Mouse (Mus musculus): ENCODE measurements around the gene Olfr564. TPM values are rescaled to one million over a fixed set of nuclear protein-coding genes. Genes with fewer than 3 reads are reported as not detected.

Olfr564 gene
- not detected in 2 replicates for polyA plus RNA-seq (2015; fragmentation: Nextera tagmentation; extraction: Ambion mirVana)

GRCm38 (mm10) chr7:102803180-102803579, at the start of gene Olfr564:
Olfr564 (plus strand) TSS chr7:102803480.
- Histone ChIP-seq H3K36me3 (no peaks in the 10 kb centered on the region), H3K4me3 (replicated peaks) (no peak within 1 kb of the TSS), H3K4me2 (no peak within 1 kb of the TSS), H3K9me3 (replicated peaks) (no peaks in the 10 kb centered on the region), H3K27me3 (replicated peaks) (no peaks in the 10 kb centered on the region), H3K4me1 (no peaks in the 10 kb centered on the region), H3K9ac (replicated peaks) (no peak within 1 kb of the TSS), H3K27ac (replicated peaks) (no peak within 1 kb of the TSS)
- ATAC-seq (ENCODE audit: low FRiP score) = no peak

DNA sequence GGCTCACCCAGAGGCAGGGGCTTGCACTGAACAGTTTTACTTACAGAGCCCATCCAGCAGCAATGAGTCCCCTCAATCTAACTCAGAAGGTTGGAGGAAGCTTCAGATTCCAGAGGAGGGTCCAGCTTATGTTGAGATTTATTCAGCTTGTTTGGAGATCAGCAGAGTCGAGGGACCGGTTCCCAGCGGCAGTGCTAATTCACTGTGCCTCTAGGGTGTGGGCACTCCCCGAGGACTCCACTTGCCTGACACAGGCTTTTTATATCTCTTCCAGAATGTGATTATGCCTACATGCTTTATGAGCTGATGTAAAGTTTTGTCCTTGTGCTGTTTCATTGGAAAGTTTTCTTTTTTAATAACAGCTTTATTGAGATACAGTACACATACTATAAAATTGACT, 44.0 kb upstream of the Olfr564 start, which contains the start of the genes Olfr560 and Olfr78:
Gene Olfr560 (minus strand): TSS at position 101 of the 400 bp plus-strand sequence.
Gene Olfr78 (minus strand): TSS at position 206 of the 400 bp plus-strand sequence.
- WGBS = 69% methylated on average over 4 of the region's 4 CpGs
- ATAC-seq (ENCODE audit: low FRiP score) = no peak
- H3K4me3 ChIP-seq (replicated peaks) = no peak within 1 kb of the TSS

DNA sequence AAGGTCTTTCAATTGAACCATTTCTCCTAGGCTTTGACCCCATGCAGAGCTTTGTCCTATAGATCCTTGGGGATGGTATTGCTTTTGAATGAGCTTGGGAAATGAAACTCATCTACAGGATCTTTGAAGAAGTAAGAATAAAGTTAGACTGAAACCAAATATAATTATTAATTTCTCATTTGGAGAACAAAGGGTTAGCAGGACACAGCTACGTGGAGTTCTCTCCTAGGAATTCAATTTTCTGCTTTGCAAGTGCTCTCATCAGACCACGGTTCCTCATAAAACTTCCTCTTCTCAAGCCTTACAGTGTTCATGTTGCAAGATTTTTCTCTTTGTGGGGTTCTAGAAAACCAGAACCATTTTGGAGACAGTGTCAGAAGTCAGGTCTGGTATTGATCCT, 32.4 kb upstream of the Olfr564 start, which contains the start of gene Olfr561:
Gene Olfr561 (plus strand): TSS at position 301 of the 400 bp plus-strand sequence.
- WGBS = 80% methylated on average over 2 of the region's 2 CpGs

More for the DNA sequence above, 44.0 kb upstream of the Olfr564 start, which contains the start of the genes Olfr560 and Olfr78:
- H3K27me3 ChIP-seq (replicated peaks) = no peaks in the 10 kb centered on the region
- no peak within 1 kb of the TSS for H3K27ac ChIP-seq (replicated peaks)
- no peaks in the 10 kb centered on the region for H3K4me1 ChIP-seq
- H3K4me2 ChIP-seq = no peak within 1 kb of the TSS
- H3K36me3 ChIP-seq = no peaks in the 10 kb centered on the region
- H3K9me3 ChIP-seq (replicated peaks) = no peaks in the 10 kb centered on the region
- no peak within 1 kb of the TSS for H3K9ac ChIP-seq (replicated peaks)

More for the DNA sequence above, 32.4 kb upstream of the Olfr564 start, which contains the start of gene Olfr561:
- Histone ChIP-seq H3K9ac (replicated peaks) (no peak within 1 kb of the TSS), H3K9me3 (replicated peaks) (no peaks in the 10 kb centered on the region), H3K4me2 (no peak within 1 kb of the TSS), H3K27me3 (replicated peaks) (no peaks in the 10 kb centered on the region), H3K4me3 (replicated peaks) (no peak within 1 kb of the TSS), H3K36me3 (no peaks in the 10 kb centered on the region), H3K27ac (replicated peaks) (no peak within 1 kb of the TSS), H3K4me1 (no peaks in the 10 kb centered on the region)
- ATAC-seq (ENCODE audit: low FRiP score) = no peak

Other genes starting within 250 kb of the Olfr564 start
- gene Trim21, start 238.0 kb upstream of the Olfr564 start, polyA plus RNA-seq (2015; fragmentation: Nextera tagmentation; extraction: Ambion mirVana) = 0.52 TPM in 1 of 2 replicates, not detected in the other
- not detected in 2 replicates for gene Olfr550, start 232.0 kb upstream of the Olfr564 start, polyA plus RNA-seq (2015; fragmentation: Nextera tagmentation; extraction: Ambion mirVana)
- not detected in 2 replicates for gene Olfr551, start 211.6 kb upstream of the Olfr564 start, polyA plus RNA-seq (2015; fragmentation: Nextera tagmentation; extraction: Ambion mirVana)
- not detected in 2 replicates for gene Olfr552, start 205.7 kb upstream of the Olfr564 start, polyA plus RNA-seq (2015; fragmentation: Nextera tagmentation; extraction: Ambion mirVana)
- gene Olfr553, start 185.3 kb upstream of the Olfr564 start, polyA plus RNA-seq (2015; fragmentation: Nextera tagmentation; extraction: Ambion mirVana) = not detected in 2 replicates
- gene Olfr554, start 165.0 kb upstream of the Olfr564 start, polyA plus RNA-seq (2015; fragmentation: Nextera tagmentation; extraction: Ambion mirVana) = not detected in 2 replicates
- gene Olfr555, start 144.7 kb upstream of the Olfr564 start, polyA plus RNA-seq (2015; fragmentation: Nextera tagmentation; extraction: Ambion mirVana) = not detected in 2 replicates
- not detected in 2 replicates for gene Olfr556, start 138.6 kb upstream of the Olfr564 start, polyA plus RNA-seq (2015; fragmentation: Nextera tagmentation; extraction: Ambion mirVana)
- gene Trim68, start 116.2 kb upstream of the Olfr564 start, polyA plus RNA-seq (2015; fragmentation: Nextera tagmentation; extraction: Ambion mirVana) = 7.0 and 10.4 TPM in 2 replicates
- gene Olfr557, start 107.6 kb upstream of the Olfr564 start, polyA plus RNA-seq (2015; fragmentation: Nextera tagmentation; extraction: Ambion mirVana) = not detected in 2 replicates
- gene Olfr558, start 101.3 kb upstream of the Olfr564 start, polyA plus RNA-seq (2015; fragmentation: Nextera tagmentation; extraction: Ambion mirVana) = 0.22 and 0.54 TPM in 2 replicates
- gene Olfr33, start 84.4 kb upstream of the Olfr564 start, polyA plus RNA-seq (2015; fragmentation: Nextera tagmentation; extraction: Ambion mirVana) = not detected in 2 replicates
- gene Olfr559, start 76.0 kb upstream of the Olfr564 start, polyA plus RNA-seq (2015; fragmentation: Nextera tagmentation; extraction: Ambion mirVana) = not detected in 2 replicates
- gene Olfr560, start 44.1 kb upstream of the Olfr564 start, polyA plus RNA-seq (2015; fragmentation: Nextera tagmentation; extraction: Ambion mirVana) = not detected in 2 replicates
- 0.06 TPM in 1 of 2 replicates, not detected in the other for gene Olfr78, start 44.0 kb upstream of the Olfr564 start, polyA plus RNA-seq (2015; fragmentation: Nextera tagmentation; extraction: Ambion mirVana)
- gene Olfr561, start 32.3 kb upstream of the Olfr564 start, polyA plus RNA-seq (2015; fragmentation: Nextera tagmentation; extraction: Ambion mirVana) = not detected in 2 replicates
- not detected in 2 replicates for gene Olfr566, start 55.3 kb downstream of the Olfr564 start, polyA plus RNA-seq (2015; fragmentation: Nextera tagmentation; extraction: Ambion mirVana)
- gene Olfr568, start 73.6 kb downstream of the Olfr564 start, polyA plus RNA-seq (2015; fragmentation: Nextera tagmentation; extraction: Ambion mirVana) = not detected in 2 replicates
- gene Olfr569, start 87.4 kb downstream of the Olfr564 start, polyA plus RNA-seq (2015; fragmentation: Nextera tagmentation; extraction: Ambion mirVana) = not detected in 2 replicates
- gene Olfr570, start 91.1 kb downstream of the Olfr564 start, polyA plus RNA-seq (2015; fragmentation: Nextera tagmentation; extraction: Ambion mirVana) = not detected in 2 replicates
- gene Olfr571, start 114.1 kb downstream of the Olfr564 start, polyA plus RNA-seq (2015; fragmentation: Nextera tagmentation; extraction: Ambion mirVana) = not detected in 2 replicates
- gene Olfr572, start 120.9 kb downstream of the Olfr564 start, polyA plus RNA-seq (2015; fragmentation: Nextera tagmentation; extraction: Ambion mirVana) = not detected in 2 replicates
- not detected in 2 replicates for gene Olfr573-ps1, start 139.1 kb downstream of the Olfr564 start, polyA plus RNA-seq (2015; fragmentation: Nextera tagmentation; extraction: Ambion mirVana)
- not detected in 2 replicates for gene Olfr574, start 145.0 kb downstream of the Olfr564 start, polyA plus RNA-seq (2015; fragmentation: Nextera tagmentation; extraction: Ambion mirVana)
- gene Olfr575, start 155.3 kb downstream of the Olfr564 start, polyA plus RNA-seq (2015; fragmentation: Nextera tagmentation; extraction: Ambion mirVana) = not detected in 2 replicates
- gene Olfr576, start 159.2 kb downstream of the Olfr564 start, polyA plus RNA-seq (2015; fragmentation: Nextera tagmentation; extraction: Ambion mirVana) = not detected in 2 replicates
- not detected in 2 replicates for gene Olfr577, start 172.5 kb downstream of the Olfr564 start, polyA plus RNA-seq (2015; fragmentation: Nextera tagmentation; extraction: Ambion mirVana)
- not detected in 2 replicates for gene Olfr578, start 185.8 kb downstream of the Olfr564 start, polyA plus RNA-seq (2015; fragmentation: Nextera tagmentation; extraction: Ambion mirVana)
- gene Olfr582, start 234.5 kb downstream of the Olfr564 start, polyA plus RNA-seq (2015; fragmentation: Nextera tagmentation; extraction: Ambion mirVana) = not detected in 2 replicates
- gene Olfr583, start 247.8 kb downstream of the Olfr564 start, polyA plus RNA-seq (2015; fragmentation: Nextera tagmentation; extraction: Ambion mirVana) = not detected in 2 replicates